Mouse (Mus musculus): ENCODE data around the gene Tmem14c. TPM values are rescaled to one million over a fixed set of nuclear protein-coding genes. Genes with fewer than 3 reads are reported as not detected.
A peak's percentile ranks its signal among the peaks of the same experiment; 100 is the strongest.

Tmem14c gene
- polyA plus RNA-seq (2012; rRNA removed) = 64.4 and 79.0 TPM in 2 replicates

GRCm38 (mm10) chr13:41015829-41016634 is at the start of gene Tmem14c:
Gene Tmem14c, plus strand, starts transcription at chr13:41016292.
- H3K4me3 ChIP-seq (ENCODE audit: low read depth, low read length) = peak within 1 kb of the TSS; percentile 93
- H3K27me3 ChIP-seq (ENCODE audit: control insufficient read depth, insufficient read depth, low read length) = no peaks in the 10 kb centered on the region
- peak within 1 kb of the TSS; percentile 96 for H3K27ac ChIP-seq (ENCODE audit: insufficient read depth, low read depth, low read length)
- peaks cover 9% of the 10 kb centered on the region for H3K4me1 ChIP-seq (ENCODE audit: control insufficient read depth, insufficient read depth, insufficient read length, low read length)
- TF ChIP-seq POLR2A (IDR thresholded peaks at IDR 0.05; ENCODE audit: low read depth, low read length) (peak; percentile 87), CTCF (IDR thresholded peaks at IDR 0.05; ENCODE audit: extremely low read depth, insufficient read length, insufficient replicate concordance, low read depth, low read length) (no peak)
- peaks cover 48% of the 10 kb centered on the region for H3K36me3 ChIP-seq (ENCODE audit: control insufficient read depth, insufficient read depth, low read length)
- WGBS = under 1% methylated on average over 43 of the region's 43 CpGs

DNA sequence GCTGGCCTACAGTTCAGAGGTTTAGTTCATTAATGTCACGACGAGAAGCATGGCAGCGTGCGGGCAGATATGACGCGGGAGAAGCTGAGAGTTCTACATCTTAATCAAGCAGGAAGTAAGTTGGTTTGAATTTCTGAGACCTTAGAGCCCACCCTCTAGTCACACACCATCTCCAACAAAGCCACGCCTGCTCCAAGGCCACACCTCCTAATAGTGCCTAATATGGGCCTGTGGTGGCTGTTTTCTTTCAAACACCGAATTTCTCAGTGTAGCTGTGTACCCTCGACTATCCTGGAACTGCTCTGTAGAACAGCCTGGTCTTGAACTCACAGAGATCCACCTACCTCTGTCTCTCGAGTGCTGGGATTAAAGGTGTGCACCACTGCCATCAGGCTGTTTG is 48.5 kb upstream of the Tmem14c start:
- Histone ChIP-seq H3K27me3 (ENCODE audit: control insufficient read depth, insufficient read depth, low read length) (no peaks in the 10 kb centered on the region), H3K4me1 (ENCODE audit: control insufficient read depth, insufficient read depth, insufficient read length, low read length) (no peaks in the 10 kb centered on the region; the same call in 1 of the 2 replicates), H3K36me3 (ENCODE audit: control insufficient read depth, insufficient read depth, low read length) (no peaks in the 10 kb centered on the region), H3K27ac (ENCODE audit: insufficient read depth, low read depth, low read length) (no peak overlapping the region), H3K4me3 (ENCODE audit: low read depth, low read length) (no peak overlapping the region)
- TF ChIP-seq POLR2A (IDR thresholded peaks at IDR 0.05; ENCODE audit: low read depth, low read length) (no peak), CTCF (IDR thresholded peaks at IDR 0.05; ENCODE audit: extremely low read depth, insufficient read length, insufficient replicate concordance, low read depth, low read length) (no peak)
- 92% methylated on average over 10 of the region's 10 CpGs for WGBS

GRCm38 (mm10) chr13:40968564-40968963 is 47.5 kb upstream of the Tmem14c start:
- Histone ChIP-seq H3K4me1 (ENCODE audit: control insufficient read depth, insufficient read depth, insufficient read length, low read length) (no peaks in the 10 kb centered on the region; the same call in 1 of the 2 replicates), H3K27ac (ENCODE audit: insufficient read depth, low read depth, low read length) (no peak overlapping the region), H3K4me3 (ENCODE audit: low read depth, low read length) (no peak overlapping the region), H3K27me3 (ENCODE audit: control insufficient read depth, insufficient read depth, low read length) (no peaks in the 10 kb centered on the region), H3K36me3 (ENCODE audit: control insufficient read depth, insufficient read depth, low read length) (no peaks in the 10 kb centered on the region)
- TF ChIP-seq POLR2A (IDR thresholded peaks at IDR 0.05; ENCODE audit: low read depth, low read length) (no peak), CTCF (IDR thresholded peaks at IDR 0.05; ENCODE audit: extremely low read depth, insufficient read length, insufficient replicate concordance, low read depth, low read length) (no peak)
- WGBS = 57% methylated on average over 5 of the region's 5 CpGs

DNA sequence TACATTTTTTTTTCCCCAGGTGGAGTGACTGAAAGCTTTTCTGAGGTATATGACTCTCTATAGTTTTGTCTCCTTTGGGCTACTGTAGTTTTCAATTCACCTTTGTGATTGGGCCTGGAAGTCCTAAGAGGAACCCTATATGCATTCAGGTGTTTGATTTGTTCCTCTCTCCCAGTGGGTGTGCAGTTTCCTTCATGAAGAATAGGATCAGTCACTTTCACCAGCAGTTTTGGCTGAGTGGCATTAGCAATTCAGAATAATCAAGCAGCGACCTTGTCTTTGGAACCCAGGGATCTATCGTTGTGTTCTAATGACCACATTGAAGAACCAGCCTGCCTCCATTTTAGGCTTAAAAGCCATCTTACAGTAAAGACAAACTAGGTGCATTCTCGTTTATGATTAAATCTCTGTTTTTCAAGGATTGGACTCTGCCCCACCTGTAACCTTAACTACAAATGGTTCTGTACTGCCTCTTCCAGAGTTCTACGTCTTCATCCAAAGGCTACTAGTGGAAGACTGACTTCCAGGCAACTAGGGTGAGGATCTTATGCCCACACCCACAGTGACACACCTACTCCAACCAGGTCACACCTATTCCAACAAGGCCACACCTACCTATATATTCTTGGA is 46.2 kb upstream of the Tmem14c start:
- Histone ChIP-seq H3K36me3 (ENCODE audit: control insufficient read depth, insufficient read depth, low read length) (no peaks in the 10 kb centered on the region), H3K27ac (ENCODE audit: insufficient read depth, low read depth, low read length) (no peak overlapping the region), H3K4me1 (ENCODE audit: control insufficient read depth, insufficient read depth, insufficient read length, low read length) (no peaks in the 10 kb centered on the region; the same call in 1 of the 2 replicates), H3K27me3 (ENCODE audit: control insufficient read depth, insufficient read depth, low read length) (no peaks in the 10 kb centered on the region), H3K4me3 (ENCODE audit: low read depth, low read length) (no peak overlapping the region)
- TF ChIP-seq CTCF (IDR thresholded peaks at IDR 0.05; ENCODE audit: extremely low read depth, insufficient read length, insufficient replicate concordance, low read depth, low read length) (no peak), POLR2A (IDR thresholded peaks at IDR 0.05; ENCODE audit: low read depth, low read length) (no peak)
- WGBS = 79% methylated on average over 4 of the region's 4 CpGs

DNA sequence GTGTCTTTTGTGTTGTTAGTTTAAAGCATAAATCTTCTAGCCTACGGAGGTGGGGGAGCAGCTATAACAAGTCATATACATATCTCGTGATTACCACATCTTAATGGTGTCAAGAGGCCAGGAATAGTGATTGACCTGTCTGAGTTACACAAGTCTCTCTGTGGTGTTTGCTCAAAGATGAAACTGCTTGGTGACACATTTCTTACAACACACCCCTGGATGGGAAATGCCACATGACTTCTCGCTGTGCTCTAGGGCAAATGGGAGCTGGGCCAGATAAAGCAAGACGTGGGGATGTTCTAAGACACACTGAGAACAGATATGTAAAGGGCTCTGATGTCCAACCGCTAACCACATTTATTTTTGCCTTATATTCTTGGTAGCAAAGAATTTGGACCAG is 44.8 kb upstream of the Tmem14c start:
- no peak overlapping the region for H3K27ac ChIP-seq (ENCODE audit: insufficient read depth, low read depth, low read length)
- H3K4me3 ChIP-seq (ENCODE audit: low read depth, low read length) = no peak overlapping the region
- TF ChIP-seq POLR2A (IDR thresholded peaks at IDR 0.05; ENCODE audit: low read depth, low read length) (no peak), CTCF (IDR thresholded peaks at IDR 0.05; ENCODE audit: extremely low read depth, insufficient read length, insufficient replicate concordance, low read depth, low read length) (no peak)
- 73% methylated on average over 5 of the region's 5 CpGs for WGBS
- H3K4me1 ChIP-seq (ENCODE audit: control insufficient read depth, insufficient read depth, insufficient read length, low read length) = no peaks in the 10 kb centered on the region; the same call in 1 of the 2 replicates
- no peaks in the 10 kb centered on the region for H3K27me3 ChIP-seq (ENCODE audit: control insufficient read depth, insufficient read depth, low read length)
- no peaks in the 10 kb centered on the region for H3K36me3 ChIP-seq (ENCODE audit: control insufficient read depth, insufficient read depth, low read length)

- no peaks in the 10 kb centered on the region; the same call in 1 of the 2 replicates for H3K4me1 ChIP-seq (ENCODE audit: control insufficient read depth, insufficient read depth, insufficient read length, low read length)
- 76% methylated on average over 2 of the region's 2 CpGs for WGBS
- TF ChIP-seq CTCF (IDR thresholded peaks at IDR 0.05; ENCODE audit: extremely low read depth, insufficient read length, insufficient replicate concordance, low read depth, low read length) (no peak), POLR2A (IDR thresholded peaks at IDR 0.05; ENCODE audit: low read depth, low read length) (no peak)
- H3K36me3 ChIP-seq (ENCODE audit: control insufficient read depth, insufficient read depth, low read length) = no peaks in the 10 kb centered on the region
- H3K27me3 ChIP-seq (ENCODE audit: control insufficient read depth, insufficient read depth, low read length) = no peaks in the 10 kb centered on the region
- no peak overlapping the region for H3K4me3 ChIP-seq (ENCODE audit: low read depth, low read length)
- H3K27ac ChIP-seq (ENCODE audit: insufficient read depth, low read depth, low read length) = no peak overlapping the region
Observed at GRCm38 (mm10) chr13:40971831-40972230, 44.3 kb upstream of the Tmem14c start.

- no peak overlapping the region for H3K4me3 ChIP-seq (ENCODE audit: low read depth, low read length)
- no peaks in the 10 kb centered on the region for H3K27me3 ChIP-seq (ENCODE audit: control insufficient read depth, insufficient read depth, low read length)
- 93% methylated on average over 5 of the region's 5 CpGs for WGBS
Observed at GRCm38 (mm10) chr13:40972976-40973375, 43.1 kb upstream of the Tmem14c start.

More at GRCm38 (mm10) chr13:40972976-40973375, 43.1 kb upstream of the Tmem14c start:
- Histone ChIP-seq H3K36me3 (ENCODE audit: control insufficient read depth, insufficient read depth, low read length) (no peaks in the 10 kb centered on the region), H3K4me1 (ENCODE audit: control insufficient read depth, insufficient read depth, insufficient read length, low read length) (no peaks in the 10 kb centered on the region; the same call in 1 of the 2 replicates), H3K27ac (ENCODE audit: insufficient read depth, low read depth, low read length) (no peak overlapping the region)
- TF ChIP-seq POLR2A (IDR thresholded peaks at IDR 0.05; ENCODE audit: low read depth, low read length) = no peak

Measured in small intestine, adult 2 months (tissue).